Mouse (Mus musculus): Measurements from ENCODE around the gene Reps1. TPM values are rescaled to one million over a fixed set of nuclear protein-coding genes. Genes with fewer than 3 reads are reported as not detected.
A peak's percentile ranks its signal among the peaks of the same experiment; 100 is the strongest.

Reps1 gene
- polyA plus RNA-seq, 1 experiment from 2014 or later: 6.2 TPM

- no peaks in the 10 kb centered on the region for H3K27me3 ChIP-seq (replicated peaks; ENCODE audit: control insufficient read depth, insufficient read depth, low read length)
Observed at GRCm38 (mm10) chr10:18070616-18071015, 15.0 kb downstream of the Reps1 start.

GRCm38 (mm10) chr10:18072871-18073270 is 17.2 kb downstream of the Reps1 start:
- H3K36me3 ChIP-seq (ENCODE audit: control insufficient read depth, insufficient read depth, low read length): no peaks in the 10 kb centered on the region
- no peak overlapping the region for H3K9ac ChIP-seq (ENCODE audit: low read depth, low read length)
- no peak overlapping the region for H3K4me2 ChIP-seq (ENCODE audit: low read depth, low read length)
- WGBS: 65% methylated on average over 3 of the region's 3 CpGs
- H3K27ac ChIP-seq (ENCODE audit: low read length): no peak overlapping the region
- no peaks in the 10 kb centered on the region for H3K27me3 ChIP-seq (replicated peaks; ENCODE audit: control insufficient read depth, insufficient read depth, low read length)
- no peak for ATAC-seq
- no peak overlapping the region for H3K4me3 ChIP-seq (ENCODE audit: low read length)
- peaks cover 20% of the 10 kb centered on the region for H3K4me1 ChIP-seq (ENCODE audit: control insufficient read depth, insufficient read depth, low read length)
- no peaks in the 10 kb centered on the region for H3K9me3 ChIP-seq (ENCODE audit: control insufficient read depth, low read length)

More at GRCm38 (mm10) chr10:18070616-18071015, 15.0 kb downstream of the Reps1 start:
- no peak for ATAC-seq
- Histone ChIP-seq H3K9me3 (ENCODE audit: control insufficient read depth, low read length) (no peaks in the 10 kb centered on the region), H3K27ac (ENCODE audit: low read length) (0 out of 2 replicates have a peak overlapping the region, but pooled peaks have one; percentile 23), H3K4me2 (ENCODE audit: low read depth, low read length) (no peak overlapping the region), H3K36me3 (ENCODE audit: control insufficient read depth, insufficient read depth, low read length) (no peaks in the 10 kb centered on the region), H3K4me3 (ENCODE audit: low read length) (no peak overlapping the region), H3K9ac (ENCODE audit: low read depth, low read length) (no peak overlapping the region), H3K4me1 (ENCODE audit: control insufficient read depth, insufficient read depth, low read length) (peaks cover 28% of the 10 kb centered on the region)
- WGBS: 79% methylated on average over 2 of the region's 2 CpGs

GRCm38 (mm10) chr10:18074383-18075075 is 18.9 kb downstream of the Reps1 start:
- H3K9ac ChIP-seq (ENCODE audit: low read depth, low read length): no peak overlapping the region
- WGBS: 77% methylated on average over 5 of the region's 5 CpGs
- H3K36me3 ChIP-seq (ENCODE audit: control insufficient read depth, insufficient read depth, low read length): no peaks in the 10 kb centered on the region
- H3K27me3 ChIP-seq (replicated peaks; ENCODE audit: control insufficient read depth, insufficient read depth, low read length): no peaks in the 10 kb centered on the region
- no peak overlapping the region for H3K4me2 ChIP-seq (ENCODE audit: low read depth, low read length)
- H3K4me1 ChIP-seq (ENCODE audit: control insufficient read depth, insufficient read depth, low read length): peaks cover 17% of the 10 kb centered on the region
- H3K4me3 ChIP-seq (ENCODE audit: low read length): no peak overlapping the region
- ATAC-seq: no peak
- no peaks in the 10 kb centered on the region for H3K9me3 ChIP-seq (ENCODE audit: control insufficient read depth, low read length)
- no peak overlapping the region for H3K27ac ChIP-seq (ENCODE audit: low read length)

- H3K27ac ChIP-seq (ENCODE audit: low read length): no peak overlapping the region
- H3K4me1 ChIP-seq (ENCODE audit: control insufficient read depth, insufficient read depth, low read length): 0 out of 2 replicates have a peak, but pooled peaks cover 5% of the 10 kb centered on the region
- H3K4me3 ChIP-seq (ENCODE audit: low read length): no peak overlapping the region
- H3K9ac ChIP-seq (ENCODE audit: low read depth, low read length): no peak overlapping the region
- H3K27me3 ChIP-seq (replicated peaks; ENCODE audit: control insufficient read depth, insufficient read depth, low read length): no peaks in the 10 kb centered on the region
- H3K9me3 ChIP-seq (ENCODE audit: control insufficient read depth, low read length): no peaks in the 10 kb centered on the region
- WGBS: 70% methylated on average over 6 of the region's 6 CpGs
- peak; percentile 37; the same call in 1 of the 2 replicates for ATAC-seq
- H3K36me3 ChIP-seq (ENCODE audit: control insufficient read depth, insufficient read depth, low read length): no peaks in the 10 kb centered on the region
- no peak overlapping the region for H3K4me2 ChIP-seq (ENCODE audit: low read depth, low read length)
Observed at GRCm38 (mm10) chr10:18075845-18076244, 20.2 kb downstream of the Reps1 start.

GRCm38 (mm10) chr10:18081536-18081935 is 25.9 kb downstream of the Reps1 start:
- Histone ChIP-seq H3K4me2 (ENCODE audit: low read depth, low read length) (no peak overlapping the region), H3K9me3 (ENCODE audit: control insufficient read depth, low read length) (no peaks in the 10 kb centered on the region), H3K4me1 (ENCODE audit: control insufficient read depth, insufficient read depth, low read length) (no peaks in the 10 kb centered on the region), H3K27ac (ENCODE audit: low read length) (no peak overlapping the region), H3K4me3 (ENCODE audit: low read length) (no peak overlapping the region), H3K36me3 (ENCODE audit: control insufficient read depth, insufficient read depth, low read length) (no peaks in the 10 kb centered on the region), H3K9ac (ENCODE audit: low read depth, low read length) (no peak overlapping the region), H3K27me3 (replicated peaks; ENCODE audit: control insufficient read depth, insufficient read depth, low read length) (no peaks in the 10 kb centered on the region)
- 77% methylated on average over 1 of the region's 1 CpGs for WGBS
- no peak for ATAC-seq

- H3K27ac ChIP-seq (ENCODE audit: low read length): no peak overlapping the region
- H3K27me3 ChIP-seq (replicated peaks; ENCODE audit: control insufficient read depth, insufficient read depth, low read length): no peaks in the 10 kb centered on the region
- no peak overlapping the region for H3K4me2 ChIP-seq (ENCODE audit: low read depth, low read length)
- ATAC-seq: no peak
- H3K9ac ChIP-seq (ENCODE audit: low read depth, low read length): no peak overlapping the region
- no peaks in the 10 kb centered on the region for H3K4me1 ChIP-seq (ENCODE audit: control insufficient read depth, insufficient read depth, low read length)
- no peaks in the 10 kb centered on the region for H3K9me3 ChIP-seq (ENCODE audit: control insufficient read depth, low read length)
- no peak overlapping the region for H3K4me3 ChIP-seq (ENCODE audit: low read length)
- H3K36me3 ChIP-seq (ENCODE audit: control insufficient read depth, insufficient read depth, low read length): no peaks in the 10 kb centered on the region
- 88% methylated on average over 6 of the region's 6 CpGs for WGBS
Observed at GRCm38 (mm10) chr10:18082772-18083171, 27.1 kb downstream of the Reps1 start.

GRCm38 (mm10) chr10:18090691-18091090 is 35.0 kb downstream of the Reps1 start:
- H3K27me3 ChIP-seq (replicated peaks; ENCODE audit: control insufficient read depth, insufficient read depth, low read length): no peaks in the 10 kb centered on the region
- H3K9ac ChIP-seq (ENCODE audit: low read depth, low read length): no peak overlapping the region
- H3K27ac ChIP-seq (ENCODE audit: low read length): no peak overlapping the region
- no peak for ATAC-seq
- no peak overlapping the region for H3K4me2 ChIP-seq (ENCODE audit: low read depth, low read length)
- H3K4me3 ChIP-seq (ENCODE audit: low read length): no peak overlapping the region
- no peaks in the 10 kb centered on the region for H3K4me1 ChIP-seq (ENCODE audit: control insufficient read depth, insufficient read depth, low read length)
- 0 out of 2 replicates have a peak, but pooled peaks cover 2% of the 10 kb centered on the region for H3K36me3 ChIP-seq (ENCODE audit: control insufficient read depth, insufficient read depth, low read length)
- no peaks in the 10 kb centered on the region for H3K9me3 ChIP-seq (ENCODE audit: control insufficient read depth, low read length)

- Histone ChIP-seq H3K4me3 (ENCODE audit: low read length) (no peak overlapping the region), H3K4me1 (ENCODE audit: control insufficient read depth, insufficient read depth, low read length) (no peaks in the 10 kb centered on the region), H3K27me3 (replicated peaks; ENCODE audit: control insufficient read depth, insufficient read depth, low read length) (no peaks in the 10 kb centered on the region), H3K36me3 (ENCODE audit: control insufficient read depth, insufficient read depth, low read length) (peaks cover 4% of the 10 kb centered on the region), H3K27ac (ENCODE audit: low read length) (no peak overlapping the region), H3K9me3 (ENCODE audit: control insufficient read depth, low read length) (no peaks in the 10 kb centered on the region), H3K9ac (ENCODE audit: low read depth, low read length) (no peak overlapping the region), H3K4me2 (ENCODE audit: low read depth, low read length) (no peak overlapping the region)
- no peak for ATAC-seq
- WGBS: 67% methylated on average over 5 of the region's 5 CpGs
Observed at GRCm38 (mm10) chr10:18102166-18102565, 46.5 kb downstream of the Reps1 start.

- no peak overlapping the region for H3K9ac ChIP-seq (ENCODE audit: low read depth, low read length)
- H3K27ac ChIP-seq (ENCODE audit: low read length): no peak overlapping the region
- no peaks in the 10 kb centered on the region for H3K27me3 ChIP-seq (replicated peaks; ENCODE audit: control insufficient read depth, insufficient read depth, low read length)
- no peak overlapping the region for H3K4me3 ChIP-seq (ENCODE audit: low read length)
- no peak for ATAC-seq
- 74% methylated on average over 5 of the region's 5 CpGs for WGBS
- H3K36me3 ChIP-seq (ENCODE audit: control insufficient read depth, insufficient read depth, low read length): peaks cover 4% of the 10 kb centered on the region
- H3K9me3 ChIP-seq (ENCODE audit: control insufficient read depth, low read length): no peaks in the 10 kb centered on the region
- no peak overlapping the region for H3K4me2 ChIP-seq (ENCODE audit: low read depth, low read length)
- H3K4me1 ChIP-seq (ENCODE audit: control insufficient read depth, insufficient read depth, low read length): no peaks in the 10 kb centered on the region
Observed at GRCm38 (mm10) chr10:18107471-18107870, 51.8 kb downstream of the Reps1 start.

GRCm38 (mm10) chr10:18110940-18111339 is 55.3 kb downstream of the Reps1 start:
- Histone ChIP-seq H3K4me1 (ENCODE audit: control insufficient read depth, insufficient read depth, low read length) (no peaks in the 10 kb centered on the region), H3K9me3 (ENCODE audit: control insufficient read depth, low read length) (no peaks in the 10 kb centered on the region), H3K4me2 (ENCODE audit: low read depth, low read length) (no peak overlapping the region), H3K36me3 (ENCODE audit: control insufficient read depth, insufficient read depth, low read length) (0 out of 2 replicates have a peak, but pooled peaks cover 3% of the 10 kb centered on the region), H3K27ac (ENCODE audit: low read length) (no peak overlapping the region), H3K27me3 (replicated peaks; ENCODE audit: control insufficient read depth, insufficient read depth, low read length) (no peaks in the 10 kb centered on the region), H3K9ac (ENCODE audit: low read depth, low read length) (no peak overlapping the region), H3K4me3 (ENCODE audit: low read length) (no peak overlapping the region)
- ATAC-seq: no peak
